Mouse (Mus musculus) erythroblast, embryonic 14.5 days (primary cell): ENCODE results near the gene Sox5. TPM values are rescaled to one million over a fixed set of nuclear protein-coding genes. Genes with fewer than 3 reads are reported as not detected.

Experiments
- H3K27me3 ChIP-seq: 2 replicates; pipeline ENCODE4 v1.6.1; 2012; ENCODE audit warnings: inconsistent platforms; ENCODE audit not compliant: control insufficient read depth
- H3K36me3 ChIP-seq: 2 replicates; pipeline ENCODE4 v1.6.1; 2012; ENCODE audit warnings: mild to moderate bottlenecking, inconsistent platforms; ENCODE audit not compliant: control insufficient read depth
- H3K4me1 ChIP-seq: 2 replicates; pipeline ENCODE4 v1.6.1; 2012; ENCODE audit warnings: inconsistent platforms; ENCODE audit not compliant: control insufficient read depth
- H3K4me3 ChIP-seq: replicated peaks from 2 replicates; pipeline ENCODE3; 2012; ENCODE audit warnings: moderate library complexity, mild to moderate bottlenecking, inconsistent platforms
- H3K9me3 ChIP-seq: 2 replicates; pipeline ENCODE4 v1.6.1; 2012; ENCODE audit warnings: low read length, inconsistent platforms, mixed read lengths; ENCODE audit not compliant: control insufficient read depth
- GATA1 ChIP-seq: IDR thresholded peaks from 2 replicates; pipeline ENCODE4 v1.6.1; 2012; ENCODE audit warnings: low read length, inconsistent platforms, mixed read lengths
- TAL1 ChIP-seq: IDR thresholded peaks from 3 replicates; pipeline ENCODE4 v1.6.1; 2012; ENCODE audit warnings: low read length, inconsistent platforms, mixed read lengths
- polyA plus RNA-seq: library from polyadenylated mRNA; stranded (reverse); fragments of >175 nt; gene quantifications from 2 replicates; pipeline ENCODE4 v1.2.3, GENCODE M21; 2012

Sox5 gene
- polyA plus RNA-seq, 1 experiment, result not detected

GRCm38 (mm10) chr6:144709614-144710180 is 72.1 kb downstream of the Sox5 start:
- Histone ChIP-seq H3K4me3 (no peak overlapping the region), H3K27me3 (no peaks in the 10 kb centered on the region), H3K9me3 (no peaks in the 10 kb centered on the region), H3K4me1 (peaks cover 4% of the 10 kb centered on the region), H3K36me3 (no peaks in the 10 kb centered on the region)
- TF ChIP-seq GATA1 (no peak), TAL1 (no peak)

DNA sequence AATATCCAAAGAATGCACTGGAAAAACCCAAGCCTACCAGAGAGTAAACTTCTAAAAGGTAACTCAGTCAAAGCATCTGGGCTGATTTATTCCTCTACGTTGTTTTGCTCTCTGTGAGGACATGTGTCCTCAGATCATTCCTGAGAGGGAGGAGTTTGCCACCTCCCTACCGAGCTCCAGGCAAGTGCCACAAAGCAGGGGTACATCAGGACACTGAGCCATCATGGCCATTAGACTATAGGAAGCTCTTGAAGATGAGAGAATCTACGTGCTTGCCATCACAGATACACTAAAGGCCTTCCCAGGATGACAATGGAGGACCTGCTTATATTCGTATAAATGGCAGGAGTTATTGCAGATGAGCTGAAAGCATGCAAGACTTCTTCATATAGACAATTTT is 73.4 kb downstream of the Sox5 start:
- H3K36me3 ChIP-seq, result no peaks in the 10 kb centered on the region
- H3K27me3 ChIP-seq, result no peaks in the 10 kb centered on the region
- no peaks in the 10 kb centered on the region for H3K9me3 ChIP-seq
- peaks cover 4% of the 10 kb centered on the region for H3K4me1 ChIP-seq
- no peak for TF ChIP-seq TAL1
- TF ChIP-seq GATA1, result no peak
- no peak overlapping the region for H3K4me3 ChIP-seq

DNA sequence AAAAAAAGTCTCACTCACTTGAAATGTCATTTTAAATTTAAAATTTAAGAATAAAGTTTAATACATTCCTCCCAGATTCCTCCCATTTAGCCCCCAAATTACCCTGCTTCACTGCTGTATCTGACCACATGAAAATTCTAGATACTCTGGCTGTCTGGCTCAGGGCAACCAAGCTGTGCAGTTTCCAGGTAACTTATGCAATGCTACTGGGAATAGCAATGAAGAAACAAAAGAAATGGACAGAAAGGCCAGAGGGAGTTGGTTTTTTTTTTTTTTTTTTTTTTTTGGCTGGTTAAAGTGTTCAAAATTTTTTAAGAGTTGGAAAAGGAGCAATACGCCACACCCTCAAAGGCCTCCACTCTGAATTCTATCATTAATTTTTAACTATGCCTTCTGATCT is 73.8 kb downstream of the Sox5 start:
- peaks cover 4% of the 10 kb centered on the region for H3K4me1 ChIP-seq
- TF ChIP-seq GATA1 (no peak), TAL1 (no peak)
- H3K4me3 ChIP-seq, result no peak overlapping the region
- no peaks in the 10 kb centered on the region for H3K9me3 ChIP-seq
- H3K27me3 ChIP-seq, result no peaks in the 10 kb centered on the region
- no peaks in the 10 kb centered on the region for H3K36me3 ChIP-seq

DNA sequence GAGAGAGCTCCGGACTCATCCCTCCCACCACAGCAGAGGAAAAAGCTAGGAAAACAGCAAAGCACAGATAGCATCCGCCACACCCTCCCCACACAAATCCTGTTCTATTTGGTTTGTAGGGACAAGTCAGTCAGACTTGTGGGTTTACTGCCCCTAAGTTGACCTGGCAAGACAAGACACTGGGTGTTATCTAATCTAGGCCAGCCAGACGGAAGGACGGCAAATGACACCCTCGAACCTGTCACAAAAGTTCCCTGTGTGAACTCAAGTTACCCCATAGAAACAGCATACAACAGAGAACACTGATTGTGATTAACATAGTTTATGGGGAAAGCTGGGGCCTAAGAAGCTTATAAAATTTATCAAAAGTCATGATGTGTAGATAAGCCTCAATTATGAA is 76.8 kb downstream of the Sox5 start:
- no peaks in the 10 kb centered on the region for H3K9me3 ChIP-seq
- no peak overlapping the region for H3K4me3 ChIP-seq
- no peaks in the 10 kb centered on the region for H3K36me3 ChIP-seq
- H3K27me3 ChIP-seq, result no peaks in the 10 kb centered on the region
- peaks cover 4% of the 10 kb centered on the region for H3K4me1 ChIP-seq
- no peak for TF ChIP-seq TAL1
- no peak for TF ChIP-seq GATA1

- Histone ChIP-seq H3K4me1 (no peaks in the 10 kb centered on the region), H3K27me3 (no peaks in the 10 kb centered on the region), H3K4me3 (no peak overlapping the region), H3K36me3 (no peaks in the 10 kb centered on the region; the same call in 1 of the 2 replicates), H3K9me3 (no peaks in the 10 kb centered on the region)
- TF ChIP-seq TAL1 (no peak), GATA1 (no peak)
Observed at GRCm38 (mm10) chr6:144695660-144696059, 86.1 kb downstream of the Sox5 start.

- Histone ChIP-seq H3K27me3 (no peaks in the 10 kb centered on the region), H3K4me3 (no peak overlapping the region), H3K4me1 (no peaks in the 10 kb centered on the region), H3K9me3 (no peaks in the 10 kb centered on the region), H3K36me3 (no peaks in the 10 kb centered on the region; the same call in 1 of the 2 replicates)
- TF ChIP-seq TAL1, result no peak
- no peak for TF ChIP-seq GATA1
Observed at GRCm38 (mm10) chr6:144693211-144693899, 88.4 kb downstream of the Sox5 start.

DNA sequence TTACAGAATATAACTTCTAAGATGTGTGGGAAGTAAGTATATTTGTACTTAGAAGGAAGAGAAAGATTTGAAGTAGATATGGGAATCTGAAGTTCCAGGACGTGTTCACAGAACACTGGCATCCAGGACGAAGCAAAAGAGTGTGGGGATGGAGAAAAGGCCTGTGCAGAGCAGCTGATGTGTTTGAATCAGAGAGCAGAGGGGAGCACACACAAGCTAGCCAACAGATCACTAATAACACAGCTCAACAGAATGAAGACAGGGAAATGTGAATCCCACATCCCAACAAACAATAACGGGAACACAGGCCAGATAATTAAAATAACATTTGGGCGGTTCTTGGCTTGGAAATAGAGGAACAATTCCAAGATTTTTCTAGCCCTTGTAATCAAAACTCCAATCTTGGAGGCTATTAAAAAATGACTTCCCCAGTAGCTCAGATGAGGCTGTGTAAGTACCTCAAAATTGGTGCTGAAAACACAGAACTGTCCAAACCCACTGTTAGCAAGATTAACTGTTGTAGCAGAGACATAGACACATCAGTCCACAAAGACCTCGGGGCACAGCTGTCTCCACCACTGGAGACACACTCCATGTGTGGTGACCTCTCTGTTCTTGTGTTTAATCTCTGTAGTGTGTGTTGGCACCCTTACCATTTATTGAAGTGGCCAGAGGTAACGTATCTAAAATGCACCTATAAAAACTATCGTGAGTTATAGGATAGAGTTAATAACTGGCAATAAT is 90.3 kb downstream of the Sox5 start:
- Histone ChIP-seq H3K9me3 (no peaks in the 10 kb centered on the region), H3K27me3 (no peaks in the 10 kb centered on the region), H3K4me3 (no peak overlapping the region), H3K36me3 (no peaks in the 10 kb centered on the region; the same call in 1 of the 2 replicates), H3K4me1 (no peaks in the 10 kb centered on the region)
- TF ChIP-seq TAL1 (no peak), GATA1 (no peak)

DNA sequence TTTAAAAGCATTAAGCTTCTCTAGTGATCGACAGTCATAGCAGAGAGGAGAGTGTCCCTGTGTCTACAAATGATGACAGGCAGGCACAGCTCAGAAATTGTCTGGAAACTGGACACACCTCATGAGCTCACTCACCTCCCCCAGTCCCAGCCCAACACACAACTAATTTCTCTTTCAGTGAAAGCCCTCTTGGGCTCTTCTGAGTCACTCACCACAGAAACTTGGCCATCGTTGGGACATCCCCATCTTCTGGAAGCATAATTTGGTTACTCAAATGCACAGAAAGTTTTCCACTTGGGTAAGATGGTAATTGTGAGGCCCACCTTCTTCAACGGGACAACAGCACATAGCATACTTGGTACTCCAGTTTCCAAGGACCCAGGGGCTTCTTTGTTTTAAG is 92.7 kb downstream of the Sox5 start:
- Histone ChIP-seq H3K9me3 (no peaks in the 10 kb centered on the region), H3K36me3 (no peaks in the 10 kb centered on the region), H3K4me1 (no peaks in the 10 kb centered on the region), H3K27me3 (no peaks in the 10 kb centered on the region), H3K4me3 (no peak overlapping the region)
- no peak for TF ChIP-seq GATA1
- TF ChIP-seq TAL1, result no peak

- Histone ChIP-seq H3K27me3 (no peaks in the 10 kb centered on the region), H3K4me3 (no peak overlapping the region), H3K4me1 (no peaks in the 10 kb centered on the region), H3K36me3 (no peaks in the 10 kb centered on the region), H3K9me3 (no peaks in the 10 kb centered on the region)
- TF ChIP-seq TAL1 (no peak), GATA1 (no peak)
Observed at GRCm38 (mm10) chr6:144687681-144688080, 94.1 kb downstream of the Sox5 start.
